Mouse (Mus musculus) urinary bladder, postnatal 0 days (tissue): Measurements from ENCODE around the gene Hinfp. TPM values are rescaled to one million over a fixed set of nuclear protein-coding genes. Genes with fewer than 3 reads are reported as not detected.

Source experiments
- microRNA-seq: library from miRNA; unstranded; fragments of <30 nt; microRNA quantifications from one replicate; pipeline ENCODE4, GENCODE M21; 2016
- polyA plus RNA-seq: library from polyadenylated mRNA; unstranded; fragments of >200 nt; fragmentation: Nextera tagmentation; extraction: Ambion mirVana; gene quantifications from 2 replicates; pipeline ENCODE4 v1.2.1, GENCODE M21; 2015

Hinfp gene
- polyA plus RNA-seq: 9.8 and 10.6 TPM in 2 replicates

DNA sequence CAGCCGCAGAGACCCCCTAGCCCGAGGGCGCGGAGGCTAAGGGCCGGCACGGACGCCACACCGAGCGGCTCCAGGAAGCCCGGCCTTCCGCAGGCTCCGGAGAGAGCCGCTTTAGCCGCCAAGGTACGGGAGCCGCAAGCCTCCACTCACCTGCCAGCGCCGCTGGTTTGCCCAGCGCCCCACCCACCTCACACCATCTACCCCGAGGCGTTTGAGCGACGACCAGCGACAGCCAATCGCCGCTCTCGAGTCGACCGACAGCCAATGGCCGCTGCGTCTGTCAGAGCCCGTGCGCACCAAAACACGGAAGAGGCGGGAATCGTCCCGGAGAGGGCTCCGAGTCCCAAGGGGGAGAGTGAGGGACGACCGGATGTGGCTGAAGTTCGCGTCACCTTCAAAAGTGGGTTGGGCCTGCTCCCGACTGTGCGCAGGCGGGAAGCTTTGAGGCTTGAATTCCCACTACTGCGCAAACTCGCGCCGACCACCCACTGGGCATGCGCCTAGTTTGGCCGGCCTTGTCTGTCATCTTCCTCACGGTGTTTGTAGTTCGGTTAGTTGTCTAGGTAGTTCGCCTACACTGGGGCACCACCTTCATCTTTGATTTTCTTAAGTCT is at the start of gene Hinfp:
Gene Hinfp (minus strand): TSS at position 206 of the 614 bp plus-strand sequence.

DNA sequence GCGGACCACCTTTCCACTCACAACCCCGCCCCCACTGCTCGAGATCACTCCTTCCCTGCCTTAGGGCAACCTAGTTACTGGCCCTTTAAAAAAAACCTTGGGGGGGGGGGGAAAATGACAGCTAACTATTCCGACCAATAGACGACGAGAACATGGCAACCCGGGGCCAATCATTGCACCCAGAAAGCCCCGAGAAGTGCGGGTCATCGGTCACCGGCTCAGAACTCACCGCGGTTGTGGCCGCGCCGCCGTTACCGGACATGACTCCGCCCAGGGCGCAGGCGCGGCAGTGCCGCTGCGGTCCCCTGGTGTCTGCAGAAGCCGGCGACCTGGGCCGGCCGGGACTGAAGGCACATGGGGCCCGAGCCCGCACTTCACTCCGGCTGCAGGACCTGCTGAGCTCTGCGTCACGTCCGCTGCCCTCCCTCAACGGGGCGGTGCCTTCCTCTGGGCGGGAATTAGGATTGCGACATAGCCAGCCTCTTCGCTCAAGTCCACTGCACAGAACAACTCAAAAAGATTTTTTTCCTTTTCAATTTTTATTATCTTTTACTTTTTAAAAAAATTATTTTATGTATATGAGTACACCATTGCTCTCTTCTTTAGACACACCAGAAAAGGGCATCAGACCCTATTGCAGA is 38.4 kb upstream of the Hinfp start, which contains the start of gene Hmbs:
Gene Hmbs (minus strand): TSS at position 448 of the 641 bp plus-strand sequence.

DNA sequence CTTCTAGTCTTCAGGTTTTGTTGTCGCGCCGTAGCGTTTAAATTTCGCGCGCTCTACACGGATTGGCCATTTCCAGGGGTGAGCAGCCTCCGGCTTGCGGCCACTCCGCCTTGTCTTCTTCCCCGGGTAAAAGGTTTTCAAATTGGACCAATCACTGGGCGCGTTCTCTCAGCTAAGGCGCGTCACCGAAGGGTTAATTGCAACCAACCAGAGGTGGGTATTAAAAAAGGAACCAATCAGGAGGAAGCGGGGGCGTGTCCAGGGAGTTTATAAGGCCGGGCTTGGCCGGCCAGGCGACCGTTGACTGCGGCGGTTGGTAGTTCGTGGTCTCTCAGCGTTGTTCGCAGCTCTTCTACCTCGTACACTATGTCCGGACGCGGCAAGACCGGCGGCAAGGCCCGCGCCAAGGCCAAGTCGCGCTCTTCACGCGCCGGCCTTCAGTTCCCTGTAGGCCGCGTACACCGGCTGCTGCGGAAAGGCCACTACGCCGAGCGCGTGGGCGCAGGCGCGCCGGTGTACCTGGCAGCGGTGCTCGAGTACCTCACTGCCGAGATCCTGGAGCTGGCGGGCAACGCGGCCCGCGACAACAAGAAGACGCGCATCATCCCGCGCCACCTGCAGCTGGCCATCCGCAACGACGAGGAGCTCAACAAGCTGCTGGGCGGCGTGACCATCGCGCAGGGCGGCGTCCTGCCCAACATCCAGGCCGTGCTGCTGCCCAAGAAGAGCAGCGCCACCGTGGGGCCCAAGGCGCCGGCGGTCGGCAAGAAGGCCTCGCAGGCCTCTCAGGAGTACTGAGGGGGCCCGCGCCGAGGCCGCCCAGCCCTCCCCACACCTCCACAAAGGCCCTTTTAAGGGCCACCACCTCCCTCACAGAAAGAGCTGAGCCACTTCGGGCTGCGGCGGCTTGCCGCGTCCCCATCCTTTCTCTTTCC is 29.2 kb upstream of the Hinfp start, which contains the start of gene H2afx:
Gene H2afx (plus strand): TSS at position 299 of the 935 bp plus-strand sequence.

GRCm38 (mm10) chr9:44325768-44326370 is 20.4 kb upstream of the Hinfp start, which contains the start of gene Dpagt1:
TSS of gene Dpagt1 (plus strand) at chr9:44326019.

GRCm38 (mm10) chr9:44319887-44320798 is 14.7 kb upstream of the Hinfp start, which contains the start of gene C2cd2l:
TSS of gene C2cd2l (minus strand) at chr9:44320285.

GRCm38 (mm10) chr9:44288076-44288958 is 17.2 kb downstream of the Hinfp start, which contains the start of gene Abcg4:
TSS of gene Abcg4 (minus strand) at chr9:44288615.

DNA sequence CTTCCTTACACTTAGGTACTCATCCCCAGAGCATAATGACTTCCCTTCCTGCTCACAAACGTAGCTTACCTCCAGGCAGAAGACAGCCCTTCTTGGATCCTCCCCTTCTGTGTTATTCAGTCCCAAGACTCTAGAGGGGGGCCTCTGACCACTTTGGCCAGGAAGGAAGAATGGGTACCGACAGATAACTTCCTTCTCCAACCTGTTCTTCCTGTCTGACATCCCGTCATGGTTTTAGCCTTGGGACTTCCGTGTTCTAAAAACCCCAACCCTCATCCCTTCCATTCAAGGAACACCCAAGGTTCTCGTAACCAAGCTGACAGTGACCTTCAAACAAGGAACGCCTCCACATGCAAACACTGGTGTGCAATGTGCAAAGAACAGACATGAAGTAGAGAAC is 37.0 kb downstream of the Hinfp start, which contains the start of gene Nlrx1:
Gene Nlrx1 (minus strand): TSS at position 168 of the 400 bp plus-strand sequence.

GRCm38 (mm10) chr9:44251314-44251713 is 54.2 kb downstream of the Hinfp start, which contains the start of gene Pdzd3:
TSS of gene Pdzd3 (minus strand) at chr9:44251471.

Small RNA genes lying within 50 kb of the gene (microRNA-seq; reads per million reads assigned to microRNA genes)
- not detected for gene Gm44335

Other genes starting within 250 kb of the Hinfp start
- gene Usp2, start 238.7 kb downstream of the Hinfp start, polyA plus RNA-seq: 5.5 and 5.7 TPM in 2 replicates
- not detected in 2 replicates for gene Mfrp, start 203.9 kb downstream of the Hinfp start, polyA plus RNA-seq
- gene C1qtnf5, start 198.4 kb downstream of the Hinfp start, polyA plus RNA-seq: 7.2 and 7.8 TPM in 2 replicates
- gene Gm49380, start 192.2 kb downstream of the Hinfp start, polyA plus RNA-seq: not detected in 2 replicates
- gene Rnf26, start 192.2 kb downstream of the Hinfp start, polyA plus RNA-seq: 27.9 and 28.3 TPM in 2 replicates
- 88.6 and 96.6 TPM in 2 replicates for gene Mcam, start 171.2 kb downstream of the Hinfp start, polyA plus RNA-seq
- 7.7 and 7.9 TPM in 2 replicates for gene Cbl, start 71.6 kb downstream of the Hinfp start, polyA plus RNA-seq
- gene Ccdc153, start 65.0 kb downstream of the Hinfp start, polyA plus RNA-seq: not detected in 2 replicates
- gene Pdzd3, start 54.2 kb downstream of the Hinfp start, polyA plus RNA-seq: not detected in 2 replicates
- 11.7 and 13.2 TPM in 2 replicates for gene Nlrx1, start 37.1 kb downstream of the Hinfp start, polyA plus RNA-seq
- 1.2 and 1.5 TPM in 2 replicates for gene Abcg4, start 17.1 kb downstream of the Hinfp start, polyA plus RNA-seq
- 9.5 and 10.0 TPM in 2 replicates for gene C2cd2l, start 14.6 kb upstream of the Hinfp start, polyA plus RNA-seq
- 20.0 and 21.4 TPM in 2 replicates for gene Dpagt1, start 20.3 kb upstream of the Hinfp start, polyA plus RNA-seq
- 62.3 and 83.5 TPM in 2 replicates for gene H2afx, start 29.0 kb upstream of the Hinfp start, polyA plus RNA-seq
- 55.1 and 55.2 TPM in 2 replicates for gene Hmbs, start 38.6 kb upstream of the Hinfp start, polyA plus RNA-seq
- 14.4 and 16.1 TPM in 2 replicates for gene Vps11, start 56.0 kb upstream of the Hinfp start, polyA plus RNA-seq
- 10.8 and 13.7 TPM in 2 replicates for gene Hyou1, start 73.8 kb upstream of the Hinfp start, polyA plus RNA-seq
- gene Slc37a4, start 91.2 kb upstream of the Hinfp start, polyA plus RNA-seq: 10.6 and 11.6 TPM in 2 replicates
- 1,915 and 2,054 TPM in 2 replicates for gene Rps25, start 101.5 kb upstream of the Hinfp start, polyA plus RNA-seq
- 76.5 and 84.1 TPM in 2 replicates for gene Trappc4, start 101.9 kb upstream of the Hinfp start, polyA plus RNA-seq
- gene Ccdc84, start 112.9 kb upstream of the Hinfp start, polyA plus RNA-seq: 12.5 TPM in 2 replicates
- gene Foxr1, start 135.5 kb upstream of the Hinfp start, polyA plus RNA-seq: not detected in 2 replicates
- gene Upk2, start 149.3 kb upstream of the Hinfp start, polyA plus RNA-seq: 661 and 670 TPM in 2 replicates
- 6.9 and 7.5 TPM in 2 replicates for gene Bcl9l, start 177.2 kb upstream of the Hinfp start, polyA plus RNA-seq